Mouse (Mus musculus) embryonic facial prominence, embryonic 12.5 days (tissue): ENCODE measurements around the gene E130309D02Rik. TPM values are rescaled to one million over a fixed set of nuclear protein-coding genes. Genes with fewer than 3 reads are reported as not detected.

Source experiments
- ATAC-seq: fragments of 200-750 bp; cut with Nextera tagmentation; 2 replicates; pipeline ENCODE4 v1.8.0; 2017; ENCODE audit not compliant: insufficient number of reproducible peaks, insufficient read depth, low FRiP score, low TSS enrichment
- H3K27ac ChIP-seq: fragments of 300-500 bp; sonication (generic); 2 replicates; pipeline ENCODE4 v1.5.1; 2016; ENCODE audit warnings: mild to moderate bottlenecking
- H3K27me3 ChIP-seq: fragments of 300-500 bp; sonication (generic); 2 replicates; pipeline ENCODE4 v1.6.1; 2016; ENCODE audit warnings: mild to moderate bottlenecking, moderate library complexity
- H3K36me3 ChIP-seq: fragments of 300-500 bp; sonication (generic); 2 replicates; pipeline ENCODE4 v1.6.1; 2016; ENCODE audit warnings: mild to moderate bottlenecking
- H3K4me1 ChIP-seq: fragments of 300-500 bp; sonication (generic); 2 replicates; pipeline ENCODE4 v1.6.1; 2016
- H3K4me2 ChIP-seq: fragments of 300-500 bp; sonication (generic); replicated peaks from 2 replicates; pipeline ENCODE4 v1.6.1; 2016; ENCODE audit warnings: mild to moderate bottlenecking, moderate library complexity
- H3K4me3 ChIP-seq: fragments of 300-500 bp; sonication (generic); 2 replicates; pipeline ENCODE4 v1.5.1; 2016; ENCODE audit warnings: mild to moderate bottlenecking
- H3K9ac ChIP-seq: fragments of 300-500 bp; sonication (generic); 2 replicates; pipeline ENCODE4 v1.6.1; 2016; ENCODE audit warnings: mild to moderate bottlenecking, moderate library complexity
- H3K9me3 ChIP-seq: fragments of 300-500 bp; sonication (generic); 2 replicates; pipeline ENCODE4 v1.6.1; 2016; ENCODE audit warnings: mild to moderate bottlenecking, moderate library complexity
- WGBS: fragments of 180-500 bp; shearing (Covaris S2); methylation state at CpG from one replicate; pipeline ENCODE4 v1.1.7; 2016; 5-methylcytosine and 5-hydroxymethylcytosine counted together
- polyA plus RNA-seq: library from polyadenylated mRNA; unstranded; fragments of >200 nt; fragmentation: Nextera tagmentation; extraction: Ambion mirVana; gene quantifications from 2 replicates; pipeline ENCODE4 v1.2.1, GENCODE M21; 2016

The E130309D02Rik gene
- polyA plus RNA-seq, 1 experiment from 2014 or later: 49.5 TPM

GRCm38 (mm10) chr5:143335089-143335460 is 19.9 kb upstream of the E130309D02Rik start:
- Histone ChIP-seq H3K9ac (no peak overlapping the region), H3K9me3 (no peaks in the 10 kb centered on the region), H3K27ac (no peak overlapping the region), H3K27me3 (no peaks in the 10 kb centered on the region), H3K4me1 (no peaks in the 10 kb centered on the region), H3K36me3 (no peaks in the 10 kb centered on the region), H3K4me3 (no peak overlapping the region), H3K4me2 (no peak overlapping the region)
- WGBS: 81% methylated on average over 7 of the region's 7 CpGs
- ATAC-seq: no peak

- H3K9me3 ChIP-seq: no peaks in the 10 kb centered on the region
- H3K4me3 ChIP-seq: no peak overlapping the region
- no peaks in the 10 kb centered on the region for H3K36me3 ChIP-seq
- no peak overlapping the region for H3K9ac ChIP-seq
- ATAC-seq: no peak
- H3K27ac ChIP-seq: no peak overlapping the region
- H3K4me1 ChIP-seq: peaks cover 4% of the 10 kb centered on the region; the same call in 1 of the 2 replicates
- H3K27me3 ChIP-seq: no peaks in the 10 kb centered on the region
- no peak overlapping the region for H3K4me2 ChIP-seq
- WGBS: 69% methylated on average over 14 of the region's 14 CpGs
Observed at GRCm38 (mm10) chr5:143334418-143335088, 19.4 kb upstream of the E130309D02Rik start.

GRCm38 (mm10) chr5:143333872-143334271 is 18.7 kb upstream of the E130309D02Rik start:
- Histone ChIP-seq H3K27ac (no peak overlapping the region), H3K4me2 (no peak overlapping the region), H3K27me3 (no peaks in the 10 kb centered on the region), H3K9ac (no peak overlapping the region), H3K9me3 (no peaks in the 10 kb centered on the region), H3K36me3 (no peaks in the 10 kb centered on the region), H3K4me1 (peaks cover 4% of the 10 kb centered on the region; the same call in 1 of the 2 replicates), H3K4me3 (no peak overlapping the region)
- 16% methylated on average over 5 of the region's 5 CpGs for WGBS
- ATAC-seq: no peak

- peak within 1 kb of the TSS; percentile 88 for H3K9ac ChIP-seq
- peaks cover 28% of the 10 kb centered on the region for H3K36me3 ChIP-seq
- no peaks in the 10 kb centered on the region for H3K9me3 ChIP-seq
- no peaks in the 10 kb centered on the region for H3K27me3 ChIP-seq
- H3K4me1 ChIP-seq: peaks cover 16% of the 10 kb centered on the region
- peak within 1 kb of the TSS; percentile 95 for H3K4me2 ChIP-seq
- peak within 1 kb of the TSS; percentile 98 for H3K4me3 ChIP-seq
- WGBS: under 1% methylated on average over 57 of the region's 57 CpGs
- H3K27ac ChIP-seq: peak within 1 kb of the TSS; percentile 72; the same call in 1 of the 2 replicates
- ATAC-seq: peak; percentile 76
Observed at GRCm38 (mm10) chr5:143328690-143329495, 13.7 kb upstream of the E130309D02Rik start, which contains the start of gene Zdhhc4. Gene Zdhhc4 (minus strand): TSS chr5:143329256.

- Histone ChIP-seq H3K9ac (no peak overlapping the region), H3K4me1 (peaks cover 15% of the 10 kb centered on the region), H3K9me3 (no peaks in the 10 kb centered on the region), H3K27ac (no peak overlapping the region), H3K4me2 (no peak overlapping the region), H3K36me3 (peaks cover 67% of the 10 kb centered on the region), H3K27me3 (no peaks in the 10 kb centered on the region), H3K4me3 (no peak overlapping the region)
- ATAC-seq: no peak
- WGBS: 88% methylated on average over 8 of the region's 8 CpGs
Observed at GRCm38 (mm10) chr5:143317288-143317610, 2.1 kb upstream of the E130309D02Rik start.

- no peak overlapping the region for H3K4me3 ChIP-seq
- no peak for ATAC-seq
- H3K36me3 ChIP-seq: peaks cover 67% of the 10 kb centered on the region
- H3K27ac ChIP-seq: no peak overlapping the region
- no peak overlapping the region for H3K9ac ChIP-seq
- H3K4me2 ChIP-seq: no peak overlapping the region
- H3K27me3 ChIP-seq: no peaks in the 10 kb centered on the region
- 90% methylated on average over 5 of the region's 5 CpGs for WGBS
- no peaks in the 10 kb centered on the region for H3K9me3 ChIP-seq
- peaks cover 15% of the 10 kb centered on the region for H3K4me1 ChIP-seq
Observed at GRCm38 (mm10) chr5:143316605-143317287, 1.6 kb upstream of the E130309D02Rik start.

GRCm38 (mm10) chr5:143315514-143315888 is 341 bp upstream of the E130309D02Rik start:
- H3K4me1 ChIP-seq: peaks cover 15% of the 10 kb centered on the region
- no peak for ATAC-seq

GRCm38 (mm10) chr5:143314183-143314729 is 904 bp downstream of the E130309D02Rik start:
- Histone ChIP-seq H3K9me3 (no peaks in the 10 kb centered on the region), H3K4me1 (peaks cover 15% of the 10 kb centered on the region), H3K27me3 (no peaks in the 10 kb centered on the region), H3K36me3 (peaks cover 67% of the 10 kb centered on the region), H3K9ac (peak overlapping the region; percentile 85), H3K27ac (peak overlapping the region; percentile 90; the same call in 1 of the 2 replicates), H3K4me2 (peak overlapping the region; percentile 84), H3K4me3 (peak overlapping the region; percentile 85)
- WGBS: 2% methylated on average over 16 of the region's 16 CpGs
- no peak for ATAC-seq

More at GRCm38 (mm10) chr5:143315514-143315888, 341 bp upstream of the E130309D02Rik start:
- Histone ChIP-seq H3K4me2 (peak overlapping the region; percentile 84), H3K4me3 (peak overlapping the region; percentile 85), H3K36me3 (peaks cover 67% of the 10 kb centered on the region), H3K9ac (peak overlapping the region; percentile 85; the same call in 1 of the 2 replicates), H3K9me3 (no peaks in the 10 kb centered on the region), H3K27me3 (no peaks in the 10 kb centered on the region), H3K27ac (peak overlapping the region; percentile 90; the same call in 1 of the 2 replicates)
- WGBS: 12% methylated on average over 8 of the region's 8 CpGs

GRCm38 (mm10) chr5:143311886-143312285 is 3.3 kb downstream of the E130309D02Rik start:
- Histone ChIP-seq H3K36me3 (peaks cover 73% of the 10 kb centered on the region), H3K9me3 (no peaks in the 10 kb centered on the region), H3K4me3 (no peak overlapping the region), H3K4me2 (no peak overlapping the region), H3K4me1 (peaks cover 15% of the 10 kb centered on the region), H3K9ac (no peak overlapping the region), H3K27me3 (no peaks in the 10 kb centered on the region), H3K27ac (no peak overlapping the region)
- 69% methylated on average over 8 of the region's 8 CpGs for WGBS
- ATAC-seq: no peak

- no peak overlapping the region for H3K27ac ChIP-seq
- H3K36me3 ChIP-seq: peaks cover 83% of the 10 kb centered on the region
- 87% methylated on average over 7 of the region's 7 CpGs for WGBS
- H3K4me1 ChIP-seq: peaks cover 15% of the 10 kb centered on the region
- H3K9ac ChIP-seq: no peak overlapping the region
- no peak for ATAC-seq
- H3K9me3 ChIP-seq: no peaks in the 10 kb centered on the region
- H3K27me3 ChIP-seq: no peaks in the 10 kb centered on the region
- no peak overlapping the region for H3K4me3 ChIP-seq
- H3K4me2 ChIP-seq: no peak overlapping the region
Observed at GRCm38 (mm10) chr5:143309916-143310315, 5.2 kb downstream of the E130309D02Rik start.

GRCm38 (mm10) chr5:143308825-143309224 is 6.3 kb downstream of the E130309D02Rik start:
- 93% methylated on average over 5 of the region's 5 CpGs for WGBS
- no peak overlapping the region for H3K27ac ChIP-seq

More at GRCm38 (mm10) chr5:143308825-143309224, 6.3 kb downstream of the E130309D02Rik start:
- ATAC-seq: no peak
- H3K27me3 ChIP-seq: no peaks in the 10 kb centered on the region
- H3K9me3 ChIP-seq: no peaks in the 10 kb centered on the region
- H3K4me1 ChIP-seq: peaks cover 10% of the 10 kb centered on the region
- H3K4me2 ChIP-seq: no peak overlapping the region
- no peak overlapping the region for H3K4me3 ChIP-seq
- H3K36me3 ChIP-seq: peaks cover 92% of the 10 kb centered on the region
- H3K9ac ChIP-seq: no peak overlapping the region
